ENCODE assay signal across 7 mouse cellular contexts in the genomic region with DNA sequence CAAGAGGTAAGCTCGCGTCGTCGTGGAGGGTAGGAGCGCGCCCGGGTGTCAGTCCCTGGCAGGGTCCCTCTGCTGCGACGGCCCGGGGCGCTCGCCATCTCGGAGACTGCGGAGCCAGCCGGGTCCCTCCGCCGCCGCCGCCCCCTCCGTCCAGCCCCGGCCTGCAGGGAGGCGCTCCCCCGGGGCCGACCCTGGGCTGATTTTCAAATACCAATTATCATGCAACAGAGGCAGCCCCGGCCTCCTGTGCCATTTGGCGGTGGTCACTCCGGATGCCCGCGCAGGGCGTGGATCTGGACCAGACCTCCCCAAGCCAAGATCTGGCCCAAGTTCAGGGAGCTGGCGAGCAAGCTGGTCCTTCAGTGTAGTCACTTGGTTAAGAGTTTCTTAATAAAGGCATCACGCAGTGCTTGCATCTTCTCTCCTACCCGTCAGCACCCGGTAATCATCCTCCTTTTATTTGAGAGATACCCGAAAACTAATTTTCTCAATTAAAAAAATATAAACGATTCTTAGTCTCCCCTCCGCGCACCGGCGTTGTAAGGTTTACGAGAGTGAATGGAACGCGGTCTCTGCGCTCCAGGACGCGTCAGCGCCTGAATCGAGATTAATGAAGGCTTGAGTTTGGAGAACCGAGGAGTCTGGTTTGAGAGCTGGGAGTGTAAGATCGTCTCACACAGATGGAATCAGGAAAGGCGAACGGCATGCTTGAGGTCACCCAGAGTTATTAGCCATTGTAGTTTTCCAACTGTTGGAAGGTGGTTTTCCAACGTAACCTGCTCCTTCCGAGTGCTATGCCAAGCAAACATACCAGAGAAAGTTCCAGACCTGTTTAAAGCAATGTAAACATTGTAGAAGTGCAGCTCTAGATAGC. TPM values are rescaled to one million over a fixed set of nuclear protein-coding genes. Genes with fewer than 3 reads are reported as not detected.
A peak's percentile ranks its signal among the peaks of the same experiment; 100 is the strongest.
DNase-seq lines count a peak whose midpoint lies in the region; ATAC-seq and TF ChIP-seq lines count a peak whose summit lies in the region.

No protein-coding gene starts in this region.

- no peaks in the 10 kb centered on the region for H3K27me3 ChIP-seq in cerebellum, adult 2 months (ENCODE audit: control insufficient read depth, insufficient read depth, low read length)
- no peaks in the 10 kb centered on the region for H3K27me3 ChIP-seq in forebrain, embryonic 16.5 days (replicated peaks; ENCODE audit: control insufficient read depth, insufficient read depth, low read length)
- H3K27me3 ChIP-seq in intestine, embryonic 16.5 days (replicated peaks; ENCODE audit: control insufficient read depth, insufficient read depth, low read length) = peaks cover 3% of the 10 kb centered on the region; the same call in 1 of the 2 replicates
- no peaks in the 10 kb centered on the region for H3K27me3 ChIP-seq in lung, embryonic 15.5 days
- H3K27me3 ChIP-seq in stomach, postnatal 0 days (ENCODE audit: control insufficient read depth, insufficient read depth, low read length) = no peaks in the 10 kb centered on the region

- ATAC-seq in forebrain, embryonic 16.5 days = peak; percentile 76
- no peak for ATAC-seq in intestine, embryonic 16.5 days
- ATAC-seq in lung, embryonic 15.5 days (ENCODE audit: borderline replicate concordance, extremely low read depth, low FRiP score, low TSS enrichment) = peak; percentile 68
- no peak; the same call in 1 of the 2 replicates for ATAC-seq in stomach, postnatal 0 days (ENCODE audit: low FRiP score, low TSS enrichment)

- no peak for TF ChIP-seq CTCF in cerebellum, adult 2 months (IDR thresholded peaks at IDR 0.05; ENCODE audit: borderline replicate concordance, insufficient read depth, low read depth, low read length)
- no peak for TF ChIP-seq CTCF in stomach, postnatal 0 days (IDR thresholded peaks at IDR 0.05; ENCODE audit: low read depth)

- peak overlapping the region; percentile 79 for H3K4me2 ChIP-seq in forebrain, embryonic 16.5 days (ENCODE audit: low read length)
- H3K4me2 ChIP-seq in intestine, embryonic 16.5 days (ENCODE audit: low read depth, low read length) = peak overlapping the region; percentile 93
- peak overlapping the region; percentile 65 for H3K4me2 ChIP-seq in lung, embryonic 15.5 days
- H3K4me2 ChIP-seq in stomach, postnatal 0 days (replicated peaks; ENCODE audit: low read depth) = peak overlapping the region; percentile 73

- peak; percentile 52 for DNase-seq in urinary bladder, postnatal 14 days (ENCODE audit: low spot score)
- no peak for DNase-seq in urinary bladder, adult 18-20 months (ENCODE audit: low spot score in 2 of 2)
- peak; percentile 87 to 90 for DNase-seq in cerebellum, adult 2 months
- DNase-seq in stomach, postnatal 0 days (ENCODE audit: low spot score) = peak; percentile 58

- peak overlapping the region; percentile 85 for H3K9ac ChIP-seq in forebrain, embryonic 16.5 days (replicated peaks; ENCODE audit: low read depth, low read length)
- H3K9ac ChIP-seq in intestine, embryonic 16.5 days (ENCODE audit: low read depth, low read length) = peak overlapping the region; percentile 87
- H3K9ac ChIP-seq in lung, embryonic 15.5 days = peak overlapping the region; percentile 68
- H3K9ac ChIP-seq in stomach, postnatal 0 days (ENCODE audit: low read length) = peak overlapping the region; percentile 90

- H3K9me3 ChIP-seq in forebrain, embryonic 16.5 days (ENCODE audit: control insufficient read depth, low read length) = no peaks in the 10 kb centered on the region
- H3K9me3 ChIP-seq in intestine, embryonic 16.5 days (ENCODE audit: control insufficient read depth, low read length) = no peaks in the 10 kb centered on the region
- H3K9me3 ChIP-seq in lung, embryonic 15.5 days = no peaks in the 10 kb centered on the region
- no peaks in the 10 kb centered on the region for H3K9me3 ChIP-seq in stomach, postnatal 0 days (ENCODE audit: control insufficient read depth, low read length)

- 0 out of 2 replicates have a peak, but pooled peaks have one; percentile 17 for TF ChIP-seq POLR2A in cerebellum, adult 2 months (IDR thresholded peaks at IDR 0.05; ENCODE audit: borderline replicate concordance, insufficient read depth, low read length)

- H3K36me3 ChIP-seq in forebrain, embryonic 16.5 days (ENCODE audit: control insufficient read depth, insufficient read depth) = 0 out of 2 replicates have a peak, but pooled peaks cover 2% of the 10 kb centered on the region
- no peaks in the 10 kb centered on the region for H3K36me3 ChIP-seq in intestine, embryonic 16.5 days (ENCODE audit: control insufficient read depth, insufficient read depth, low read length)
- 0 out of 2 replicates have a peak, but pooled peaks cover 4% of the 10 kb centered on the region for H3K36me3 ChIP-seq in lung, embryonic 15.5 days
- H3K36me3 ChIP-seq in stomach, postnatal 0 days (ENCODE audit: control insufficient read depth, insufficient read depth, low read length) = 0 out of 2 replicates have a peak, but pooled peaks cover 5% of the 10 kb centered on the region

- peaks cover 19% of the 10 kb centered on the region for H3K4me1 ChIP-seq in cerebellum, adult 2 months (ENCODE audit: control insufficient read depth, insufficient read depth, low read length)
- H3K4me1 ChIP-seq in forebrain, embryonic 16.5 days (replicated peaks; ENCODE audit: control insufficient read depth, insufficient read depth, low read length) = peaks cover 53% of the 10 kb centered on the region
- H3K4me1 ChIP-seq in intestine, embryonic 16.5 days (ENCODE audit: control insufficient read depth, insufficient read depth, low read length) = peaks cover 39% of the 10 kb centered on the region
- H3K4me1 ChIP-seq in lung, embryonic 15.5 days = peaks cover 60% of the 10 kb centered on the region
- peaks cover 7% of the 10 kb centered on the region; the same call in 1 of the 2 replicates for H3K4me1 ChIP-seq in stomach, postnatal 0 days (replicated peaks; ENCODE audit: control insufficient read depth, insufficient read depth)

- no peak for TF ChIP-seq EP300 in stomach, postnatal 0 days (optimal IDR thresholded peaks at IDR 0.05)

- peak overlapping the region; percentile 87 for H3K4me3 ChIP-seq in cerebellum, adult 2 months (replicated peaks; ENCODE audit: insufficient read depth, low read depth, low read length)
- peak overlapping the region; percentile 82 for H3K4me3 ChIP-seq in forebrain, embryonic 16.5 days (replicated peaks; ENCODE audit: low read length)
- peak overlapping the region; percentile 84 for H3K4me3 ChIP-seq in intestine, embryonic 16.5 days (ENCODE audit: low read length)
- H3K4me3 ChIP-seq in lung, embryonic 15.5 days = peak overlapping the region; percentile 66
- H3K4me3 ChIP-seq in stomach, postnatal 0 days (ENCODE audit: low read depth, low read length) = peak overlapping the region; percentile 90

- WGBS in cerebellum, adult 2 months = under 1% methylated on average over 51 of the region's 54 CpGs
- 1% methylated on average over 53 of the region's 54 CpGs for WGBS in forebrain, embryonic 16.5 days
- WGBS in intestine, embryonic 16.5 days = under 1% methylated on average over 54 of the region's 54 CpGs
- under 1% methylated on average over 54 of the region's 54 CpGs for whole genome bisulfite sequencing in lung, embryonic 15.5 days
- under 1% methylated on average over 42 of the region's 54 CpGs for WGBS in stomach, postnatal 0 days

- H3K27ac ChIP-seq in cerebellum, adult 2 months (ENCODE audit: insufficient read depth, low read length) = peak overlapping the region; percentile 92
- H3K27ac ChIP-seq in forebrain, embryonic 16.5 days (ENCODE audit: low read length) = peak overlapping the region; percentile 85
- H3K27ac ChIP-seq in intestine, embryonic 16.5 days (ENCODE audit: low read length) = peak overlapping the region; percentile 74
- H3K27ac ChIP-seq in lung, embryonic 15.5 days = peak overlapping the region; percentile 94
- peak overlapping the region; percentile 97 for H3K27ac ChIP-seq in stomach, postnatal 0 days (replicated peaks)

RNA-seq across cellular contexts. Expression of a gene that starts 0.6 kb away (rescaled TPM):
- polyA plus RNA-seq in cerebellum, adult 2 months (2012; rRNA removed) = 124 and 137 TPM in 2 replicates
- 76.9 and 83.7 TPM in 2 replicates for polyA plus RNA-seq in forebrain, embryonic 16.5 days (2015; fragmentation: Nextera tagmentation; extraction: Ambion mirVana)
- 28.5 and 29.5 TPM in 2 replicates for polyA plus RNA-seq in intestine, embryonic 16.5 days (2015; fragmentation: Nextera tagmentation; extraction: Ambion mirVana)
- 68.9 and 73.9 TPM in 2 replicates for polyA plus RNA-seq in lung, embryonic 15.5 days (2015; fragmentation: Nextera tagmentation; extraction: Ambion mirVana)
- 28.4 and 30.5 TPM in 2 replicates for polyA plus RNA-seq in stomach, postnatal 0 days (2015; fragmentation: Nextera tagmentation; extraction: Ambion mirVana)

Comparison
In these comparisons a context has a peak if more than half of its experiments do, and no peak if none do; other contexts are left out.
1. DNase-seq: peak in urinary bladder, postnatal 14 days (single experiment), cerebellum, adult 2 months (2 of 2) and stomach, postnatal 0 days (single experiment); none in urinary bladder, adult 18-20 months (0 of 2).
2. ATAC-seq: peak in forebrain, embryonic 16.5 days (single experiment) and lung, embryonic 15.5 days (single experiment); none in intestine, embryonic 16.5 days (single experiment) and stomach, postnatal 0 days (single experiment).
3. Peak in every context shown above with its lines, with median percentiles within 50 percentile points of each other: H3K27ac ChIP-seq, H3K4me3 ChIP-seq, H3K4me2 ChIP-seq and H3K9ac ChIP-seq.